Mouse (Mus musculus): ENCODE measurements at regions not wholly inside any gene's neighbourhood (a gene's known extent, or its start where the extent isn't known, plus 50 kb on each side); places are given as distances from the start of the nearest gene placed in this dataset.

DNA sequence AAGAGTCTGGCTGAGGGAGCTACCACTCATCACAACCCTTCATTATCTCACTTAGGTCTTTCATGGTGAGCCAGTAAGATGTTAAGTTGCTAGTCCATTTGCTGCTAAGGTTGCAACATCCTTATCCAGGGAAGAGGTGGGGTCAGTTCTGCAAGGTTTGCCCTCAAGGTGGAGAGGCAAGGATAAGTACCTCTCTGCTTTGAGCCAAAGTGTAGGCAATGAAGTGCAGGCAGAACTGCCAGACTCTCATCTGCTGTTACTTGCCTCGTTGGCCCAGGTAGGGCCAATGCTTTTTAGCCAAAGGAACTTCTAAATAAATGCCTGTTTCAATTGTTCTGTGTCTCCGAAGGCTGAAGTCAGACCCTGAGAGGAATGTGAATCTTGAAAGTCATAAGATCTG is 59.6 kb upstream of the Lclat1 start:
- no peak for DNase-seq (ENCODE audit: low spot score)

DNA sequence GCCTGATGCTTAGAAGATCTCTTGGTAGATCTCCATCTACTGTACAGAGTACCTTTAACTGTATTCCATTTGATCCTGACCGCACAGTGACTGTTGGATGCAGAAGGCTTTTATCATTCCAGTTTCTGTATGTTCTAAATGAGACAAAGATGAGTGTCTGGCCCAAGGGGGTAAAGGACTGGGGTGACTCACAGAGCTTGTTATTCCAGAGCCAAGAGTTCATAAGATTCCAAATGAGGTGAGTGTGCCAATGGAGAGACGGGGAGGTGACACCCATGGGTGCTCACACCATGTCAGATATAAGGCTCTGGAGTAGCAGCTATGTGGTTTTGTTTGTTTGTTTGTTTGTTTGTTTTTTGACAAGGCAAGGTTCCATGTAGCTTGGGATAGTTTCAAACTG is 54.8 kb upstream of the Lclat1 start:
- DNase-seq (ENCODE audit: low spot score), result no peak

DNA sequence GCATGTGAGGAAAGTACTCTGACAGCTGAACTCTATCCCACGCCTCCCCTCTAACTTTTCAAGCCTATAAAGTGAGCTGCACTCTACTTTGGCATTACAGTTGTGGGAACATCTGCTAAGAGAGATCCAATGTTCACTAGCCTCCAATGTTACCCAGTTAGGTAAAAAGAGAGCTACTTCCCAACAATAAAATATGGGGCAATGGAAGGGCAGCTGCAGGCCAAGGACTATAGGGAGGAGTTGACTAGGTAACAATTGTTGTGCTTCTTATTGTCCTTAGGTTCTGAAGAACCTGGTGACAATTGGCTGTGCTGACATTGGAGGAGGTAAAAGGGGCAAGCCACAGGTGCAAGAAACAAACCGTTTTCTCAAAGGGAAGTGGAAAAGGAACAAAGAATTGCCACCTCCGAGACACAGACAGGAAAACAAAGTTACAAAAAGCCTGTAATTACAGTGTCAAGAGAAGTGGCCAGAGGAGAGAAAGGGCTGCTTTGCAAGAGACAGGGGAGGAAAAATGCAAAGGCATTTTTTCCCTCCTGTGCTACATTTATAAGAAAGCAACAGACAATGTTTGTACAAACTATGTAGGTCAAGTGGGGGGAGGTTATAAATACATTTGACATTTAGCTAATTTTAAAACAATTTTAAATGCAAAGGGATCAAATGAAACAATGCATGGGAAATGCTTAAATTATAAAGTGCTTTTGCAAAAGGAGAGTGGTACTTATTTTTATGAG is 54.1 kb upstream of the Lclat1 start:
- DNase-seq (ENCODE audit: low spot score), result no peak

DNA sequence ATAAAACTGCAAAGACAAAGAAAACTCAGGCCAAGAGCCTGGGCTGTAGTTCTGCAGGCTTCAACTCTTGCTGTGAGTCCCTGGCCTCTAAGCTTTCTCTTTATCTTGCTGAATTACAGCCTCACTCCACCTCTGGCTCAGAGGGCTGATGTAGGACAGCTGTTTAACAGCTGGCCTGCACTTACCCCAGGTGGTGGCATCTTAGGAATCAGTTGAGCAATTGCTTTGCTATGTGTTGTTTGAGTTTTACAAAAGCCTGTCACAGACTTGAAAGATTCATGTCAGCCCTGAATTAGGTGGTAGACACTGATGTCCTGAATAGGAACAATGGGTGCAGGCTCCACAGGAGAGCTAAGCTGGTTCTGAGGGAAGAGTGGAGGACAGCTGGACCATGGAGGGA is 53.6 kb upstream of the Lclat1 start:
- DNase-seq (ENCODE audit: low spot score), result peak; percentile 29

DNA sequence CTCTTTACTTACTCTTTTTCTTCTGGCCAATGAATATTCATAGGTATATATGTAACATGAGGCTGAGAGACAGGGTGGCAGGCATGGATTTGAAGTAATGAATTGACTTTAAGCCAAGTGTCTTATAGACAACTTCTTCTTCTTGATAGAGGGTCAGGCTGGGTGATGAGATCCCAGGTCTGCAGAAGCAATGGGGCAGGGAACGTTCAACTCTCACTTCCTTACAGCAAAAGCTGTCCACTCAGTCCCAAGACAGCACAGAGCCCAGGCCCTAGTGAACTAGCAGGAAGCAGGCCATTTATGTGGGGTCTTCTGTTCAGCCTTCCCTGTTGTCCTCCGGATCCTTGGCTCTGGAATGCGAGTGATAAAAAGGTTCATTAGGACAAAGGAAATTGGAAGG is 52.6 kb upstream of the Lclat1 start:
- DNase-seq (ENCODE audit: low spot score), result no peak

DNA sequence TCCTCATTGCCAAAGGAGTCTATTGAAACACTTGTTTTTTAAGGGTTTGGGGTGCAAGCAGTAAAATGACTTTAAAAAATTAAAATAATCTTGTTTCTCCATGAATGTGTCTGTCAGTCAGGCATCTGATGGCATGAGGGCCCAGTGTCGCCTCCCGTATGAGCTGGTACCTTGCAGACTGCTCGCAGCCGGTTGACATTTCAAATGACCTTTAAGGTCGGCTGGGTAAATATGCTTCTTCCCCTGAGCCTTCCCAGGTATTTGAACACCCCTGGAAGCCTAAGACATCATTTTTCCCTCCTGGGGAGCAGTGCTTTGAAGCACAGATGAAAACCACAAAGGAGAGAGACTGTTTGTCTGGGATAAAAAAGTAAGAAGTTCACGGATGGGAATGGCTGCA is 52.2 kb upstream of the Lclat1 start:
- no peak for DNase-seq (ENCODE audit: low spot score)

DNA sequence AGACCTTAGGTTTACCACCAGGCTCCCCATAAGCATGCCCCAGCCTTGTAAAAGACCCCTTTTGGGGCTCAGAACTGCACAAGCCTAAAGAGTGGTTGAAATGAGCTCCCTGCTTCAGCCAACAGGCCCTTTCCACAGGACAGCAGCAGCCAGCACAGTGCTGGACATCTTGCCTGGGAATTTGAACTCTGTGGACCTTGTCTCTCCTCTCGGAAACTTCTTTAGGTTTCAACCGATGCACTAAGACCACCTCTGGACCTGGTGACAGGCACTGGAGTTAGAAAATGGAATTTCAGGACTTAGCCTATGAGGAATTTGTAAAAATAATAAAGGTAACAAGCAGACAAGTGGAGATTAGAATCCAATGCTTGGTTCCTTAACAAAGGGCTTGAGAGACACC is 51.2 kb upstream of the Lclat1 start:
- no peak for DNase-seq (ENCODE audit: low spot score)

All from urinary bladder, postnatal 14 days (tissue).